Mouse (Mus musculus): Measurements from ENCODE around the gene Tmem200b.

- TF ChIP-seq POLR2A (IDR thresholded peaks at IDR 0.05; ENCODE audit: extremely low read depth, insufficient read depth, low read length) (no peak), CTCF (IDR thresholded peaks at IDR 0.05; ENCODE audit: low read depth, low read length) (no peak)
Measured at GRCm38 (mm10) chr4:131883571-131883970, 38.0 kb upstream of the Tmem200b start.
